Mouse (Mus musculus): ENCODE measurements around the gene Stxbp1.
A peak's percentile ranks its signal among the peaks of the same experiment; 100 is the strongest.

Gene Stxbp1

GRCm38 (mm10) chr2:32750199-32750598 is 96.8 kb downstream of the Stxbp1 start:
- no peak for DNase-seq

GRCm38 (mm10) chr2:32749082-32749481 is 98.0 kb downstream of the Stxbp1 start:
- no peak for DNase-seq

- DNase-seq: no peak
These were observed 102.6 kb downstream of the Stxbp1 start for GRCm38 (mm10) chr2:32744272-32744982.

- DNase-seq: peak; percentile 92 to 97
These were observed 104.9 kb downstream of the Stxbp1 start for GRCm38 (mm10) chr2:32742173-32742531.

GRCm38 (mm10) chr2:32741273-32742172 is 105.5 kb downstream of the Stxbp1 start:
- DNase-seq: peak; percentile 80 to 82

GRCm38 (mm10) chr2:32740916-32741272 is 106.2 kb downstream of the Stxbp1 start, which contains the start of gene 6330409D20Rik:
TSS of gene 6330409D20Rik (minus strand) at chr2:32741016.
- DNase-seq: no peak

GRCm38 (mm10) chr2:32739311-32739710 is 107.7 kb downstream of the Stxbp1 start:
- DNase-seq: no peak

All from cerebellum, adult 18-20 months (tissue).